Mouse (Mus musculus) frontal cortex, postnatal 10 days (tissue): Measurements from ENCODE around the gene Itga9.

Source experiments
- DNase-seq, 2 experiments: peaks; one replicate each; pipeline ENCODE4 v3.0.0; 2022; ENCODE audit warnings: low spot score in 2 of 2, mixed read lengths in 1 of 2

The Itga9 gene

GRCm38 (mm10) chr9:118919672-118920186 is 313.2 kb downstream of the Itga9 start:
- DNase-seq, result peak in 1 of 2 experiments; percentile 57

- DNase-seq, result peak; percentile 62 to 77
Observed at GRCm38 (mm10) chr9:118920798-118921515, 314.5 kb downstream of the Itga9 start.

GRCm38 (mm10) chr9:118921926-118922325 is 315.4 kb downstream of the Itga9 start:
- DNase-seq, result no peak

GRCm38 (mm10) chr9:118924554-118925085 is 318.1 kb downstream of the Itga9 start:
- DNase-seq, result no peak

GRCm38 (mm10) chr9:118925286-118926110 is 319.0 kb downstream of the Itga9 start:
- DNase-seq, result peak; percentile 94 to 95

GRCm38 (mm10) chr9:118926111-118926650 is 319.7 kb downstream of the Itga9 start, which contains the start of gene Ctdspl:
TSS of gene Ctdspl (plus strand) at chr9:118926453.
- DNase-seq, result peak in 1 of 2 experiments; percentile 70

- peak; percentile 71 to 76 for DNase-seq
Observed at GRCm38 (mm10) chr9:118926688-118927321, 320.3 kb downstream of the Itga9 start.

- DNase-seq, result no peak
Observed at GRCm38 (mm10) chr9:118927501-118927900, 321.0 kb downstream of the Itga9 start.

- no peak for DNase-seq
Observed at GRCm38 (mm10) chr9:118928007-118928406, 321.5 kb downstream of the Itga9 start.

- DNase-seq, result no peak
Observed at GRCm38 (mm10) chr9:118928656-118929055, 322.2 kb downstream of the Itga9 start.

GRCm38 (mm10) chr9:118930611-118931010 is 324.1 kb downstream of the Itga9 start:
- DNase-seq, result peak in 1 of 2 experiments; percentile 3

GRCm38 (mm10) chr9:118933800-118934199 is 327.3 kb downstream of the Itga9 start:
- DNase-seq, result no peak

- no peak for DNase-seq
Observed at GRCm38 (mm10) chr9:118934319-118934718, 327.8 kb downstream of the Itga9 start.

GRCm38 (mm10) chr9:118935098-118935497 is 328.6 kb downstream of the Itga9 start:
- DNase-seq, result no peak

- no peak for DNase-seq
Observed at GRCm38 (mm10) chr9:118936071-118936470, 329.6 kb downstream of the Itga9 start.

GRCm38 (mm10) chr9:118937515-118937914 is 331.0 kb downstream of the Itga9 start:
- DNase-seq, result no peak

GRCm38 (mm10) chr9:118939410-118939809 is 332.9 kb downstream of the Itga9 start:
- DNase-seq, result no peak

GRCm38 (mm10) chr9:118939831-118940230 is 333.3 kb downstream of the Itga9 start:
- DNase-seq, result no peak

GRCm38 (mm10) chr9:118940591-118941207 is 334.2 kb downstream of the Itga9 start:
- DNase-seq, result no peak

GRCm38 (mm10) chr9:118942030-118942429 is 335.5 kb downstream of the Itga9 start:
- no peak for DNase-seq

- no peak for DNase-seq
Observed at GRCm38 (mm10) chr9:118943941-118944340, 337.5 kb downstream of the Itga9 start.
